Mouse (Mus musculus) CD4-positive helper T cell, adult 2 months (primary cell): ENCODE results near the gene Erich6b.

Experiments used
- DNase-seq: peaks from one replicate; pipeline ENCODE4 v3.0.0-alpha.2; 2012; ENCODE audit warnings: low read depth, missing footprints, low spot score

The Erich6b gene

GRCm38 (mm10) chr14:75642080-75642479, at the start of gene Erich6b:
Gene Erich6b, plus strand, starts transcription at chr14:75642259.
- DNase-seq, result no peak

- no peak for DNase-seq
Measured at GRCm38 (mm10) chr14:75592978-75593377, 49.1 kb upstream of the Erich6b start, which contains the start of gene Spert. Gene Spert, minus strand, starts transcription at chr14:75593116.

GRCm38 (mm10) chr14:75609176-75609575, 32.9 kb upstream of the Erich6b start:
- no peak for DNase-seq

- no peak for DNase-seq
Measured at GRCm38 (mm10) chr14:75616375-75616774, 25.7 kb upstream of the Erich6b start.

- no peak for DNase-seq
Measured at GRCm38 (mm10) chr14:75622984-75623383, 19.1 kb upstream of the Erich6b start.

GRCm38 (mm10) chr14:75628870-75629269, 13.2 kb upstream of the Erich6b start:
- no peak for DNase-seq

GRCm38 (mm10) chr14:75635350-75635749, 6.7 kb upstream of the Erich6b start:
- no peak for DNase-seq

GRCm38 (mm10) chr14:75636107-75636506, 6.0 kb upstream of the Erich6b start:
- no peak for DNase-seq

GRCm38 (mm10) chr14:75637641-75638040, 4.4 kb upstream of the Erich6b start:
- DNase-seq, result no peak

GRCm38 (mm10) chr14:75640846-75641245, 1.2 kb upstream of the Erich6b start:
- DNase-seq, result peak; percentile 27

- no peak for DNase-seq
Measured at GRCm38 (mm10) chr14:75641369-75641768, 690 bp upstream of the Erich6b start.

- no peak for DNase-seq
Measured at GRCm38 (mm10) chr14:75645461-75645860, 3.4 kb downstream of the Erich6b start.

GRCm38 (mm10) chr14:75646060-75646459, 4.0 kb downstream of the Erich6b start:
- DNase-seq, result no peak

GRCm38 (mm10) chr14:75646968-75647829, 5.1 kb downstream of the Erich6b start:
- no peak for DNase-seq

- DNase-seq, result no peak
Measured at GRCm38 (mm10) chr14:75660936-75661335, 18.9 kb downstream of the Erich6b start.

- DNase-seq, result no peak
Measured at GRCm38 (mm10) chr14:75661548-75661947, 19.5 kb downstream of the Erich6b start.

GRCm38 (mm10) chr14:75665430-75666180, 23.5 kb downstream of the Erich6b start:
- no peak for DNase-seq

- no peak for DNase-seq
Measured at GRCm38 (mm10) chr14:75669085-75669645, 27.1 kb downstream of the Erich6b start.

GRCm38 (mm10) chr14:75676316-75676715, 34.3 kb downstream of the Erich6b start:
- DNase-seq, result no peak

- DNase-seq, result no peak
Measured at GRCm38 (mm10) chr14:75690428-75690827, 48.4 kb downstream of the Erich6b start.

GRCm38 (mm10) chr14:75696096-75696495, 54.0 kb downstream of the Erich6b start:
- DNase-seq, result no peak

- DNase-seq, result no peak
Measured at GRCm38 (mm10) chr14:75697928-75698327, 55.9 kb downstream of the Erich6b start.
